Mouse (Mus musculus) cortical plate, adult 2 months (tissue): Measurements from ENCODE around the gene Fmnl2.

ENCODE experiments used
- CTCF ChIP-seq: fragments of 200-500 bp; IDR thresholded peaks from 2 replicates; pipeline ENCODE4 v1.5.1; 2011; ENCODE audit warnings: mild to moderate bottlenecking, control low read depth, low read length; ENCODE audit not compliant: insufficient read depth; ENCODE audit errors: extremely low read depth
- POLR2A ChIP-seq: fragments of 200-500 bp; IDR thresholded peaks from 2 replicates; pipeline ENCODE4 v1.6.1; 2011; ENCODE audit warnings: mild to moderate bottlenecking, low read length, control low read depth; ENCODE audit not compliant: insufficient read depth; ENCODE audit errors: extremely low read depth

- TF ChIP-seq CTCF (no peak), POLR2A (no peak)
These were observed 8.6 kb upstream of the Fmnl2 start for GRCm38 (mm10) chr2:52849092-52849491.
